Mouse (Mus musculus): ENCODE results near the gene Efcab11. TPM values are rescaled to one million over a fixed set of nuclear protein-coding genes. Genes with fewer than 3 reads are reported as not detected.
A peak's percentile ranks its signal among the peaks of the same experiment; 100 is the strongest.

Efcab11 gene
- polyA plus RNA-seq, 1 experiment from 2014 or later = 4.0 TPM

DNA sequence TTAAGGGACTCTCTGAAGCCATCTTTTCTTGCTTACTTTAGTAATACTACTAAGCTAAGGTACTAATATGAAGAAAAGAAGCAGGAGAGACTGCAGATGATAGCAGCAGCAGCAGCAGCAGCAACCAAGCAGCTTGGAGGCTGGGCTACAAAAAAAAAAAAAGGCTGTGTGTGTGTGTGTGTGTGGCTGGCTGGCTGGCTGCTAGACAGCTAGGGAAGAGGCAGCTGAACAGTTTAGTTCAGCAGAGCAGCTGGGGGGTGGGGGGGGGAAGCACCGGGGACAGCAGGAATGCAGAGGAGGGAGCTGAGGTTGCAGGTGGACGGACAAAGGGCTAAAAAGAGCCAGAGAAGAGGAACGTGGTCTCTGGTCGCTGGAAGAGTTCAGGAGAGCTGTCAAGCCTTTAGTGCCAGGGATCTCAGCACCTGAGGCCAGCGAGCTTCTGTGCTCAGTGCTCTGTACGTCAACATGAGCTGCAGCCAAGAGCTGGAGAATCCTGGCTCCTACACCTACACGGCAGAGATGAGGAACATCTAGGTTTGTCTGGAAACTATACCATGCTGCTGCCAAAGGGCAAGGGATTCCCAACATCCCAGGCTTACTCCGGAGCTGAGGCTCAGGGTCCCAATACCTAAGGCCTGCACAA is 107.6 kb downstream of the Efcab11 start:
- no peaks in the 10 kb centered on the region for H3K9me3 ChIP-seq (replicated peaks; ENCODE audit: control insufficient read depth, low read length, poor library complexity, severe bottlenecking)
- no peak overlapping the region for H3K4me2 ChIP-seq (ENCODE audit: low read length)
- no peaks in the 10 kb centered on the region for H3K36me3 ChIP-seq (ENCODE audit: control insufficient read depth, insufficient read depth, low read length)
- no peak overlapping the region for H3K27ac ChIP-seq (ENCODE audit: low read length)
- H3K4me3 ChIP-seq (ENCODE audit: low read depth, low read length) = no peak overlapping the region
- no peak for ATAC-seq
- H3K9ac ChIP-seq (ENCODE audit: low read depth, low read length) = no peak overlapping the region
- H3K4me1 ChIP-seq (ENCODE audit: control insufficient read depth, insufficient read depth, low read length) = no peaks in the 10 kb centered on the region; the same call in none of the 2 replicates
- H3K27me3 ChIP-seq (ENCODE audit: control insufficient read depth, insufficient read depth, low read depth, low read length) = no peaks in the 10 kb centered on the region
- WGBS = 55% methylated on average over 8 of the region's 8 CpGs

DNA sequence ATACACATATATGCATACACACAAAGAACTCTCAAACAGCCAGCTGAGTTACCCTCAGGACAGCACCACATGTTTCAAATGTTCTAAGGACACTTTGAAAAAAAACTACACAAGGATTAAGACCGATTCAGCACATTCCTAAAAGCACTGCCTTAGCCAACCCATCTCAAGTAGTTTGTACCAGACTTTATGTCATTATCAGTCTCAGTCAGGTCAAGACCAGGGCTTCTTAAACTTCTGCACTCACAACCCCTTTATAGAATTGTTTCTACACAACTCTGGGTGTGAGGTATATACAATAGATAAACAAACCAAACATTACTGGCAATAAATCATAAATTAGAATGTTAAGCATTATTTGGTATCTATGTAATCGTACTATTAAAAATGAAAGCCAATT is 109.4 kb downstream of the Efcab11 start:
- no peak overlapping the region for H3K27ac ChIP-seq (ENCODE audit: low read length)
- no peak overlapping the region for H3K4me2 ChIP-seq (ENCODE audit: low read length)
- no peak overlapping the region for H3K9ac ChIP-seq (ENCODE audit: low read depth, low read length)
- 86% methylated on average over 2 of the region's 2 CpGs for WGBS
- no peaks in the 10 kb centered on the region for H3K27me3 ChIP-seq (ENCODE audit: control insufficient read depth, insufficient read depth, low read depth, low read length)
- H3K4me1 ChIP-seq (ENCODE audit: control insufficient read depth, insufficient read depth, low read length) = no peaks in the 10 kb centered on the region; the same call in none of the 2 replicates
- no peaks in the 10 kb centered on the region for H3K36me3 ChIP-seq (ENCODE audit: control insufficient read depth, insufficient read depth, low read length)
- H3K4me3 ChIP-seq (ENCODE audit: low read depth, low read length) = no peak overlapping the region
- no peak for ATAC-seq
- no peaks in the 10 kb centered on the region for H3K9me3 ChIP-seq (replicated peaks; ENCODE audit: control insufficient read depth, low read length, poor library complexity, severe bottlenecking)

DNA sequence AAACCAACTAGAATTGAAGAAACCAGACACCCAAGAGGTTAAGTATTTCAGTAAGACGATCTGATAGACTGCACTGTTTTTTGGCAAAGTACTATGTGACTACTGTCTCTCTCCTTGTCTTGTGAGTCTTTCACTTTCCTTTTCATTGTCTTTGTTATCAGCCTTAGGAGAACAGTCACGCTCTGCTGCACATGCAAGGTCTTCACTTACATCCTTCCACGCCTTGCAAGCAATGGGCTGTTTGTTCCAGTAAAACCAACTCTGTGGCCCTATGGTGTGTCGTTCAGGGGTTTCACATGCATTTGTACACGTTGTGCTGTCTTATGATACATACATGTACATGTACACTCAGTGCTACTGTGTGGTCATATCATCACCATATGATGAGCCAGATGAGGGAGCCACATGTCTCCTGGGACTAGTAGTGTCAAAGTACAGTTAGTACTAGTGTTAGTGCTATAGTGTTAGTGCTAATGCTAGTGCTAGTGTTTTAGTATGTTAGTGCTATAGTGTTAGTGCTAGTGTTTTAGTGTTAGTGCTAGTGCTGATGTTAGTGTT is 110.5 kb downstream of the Efcab11 start:
- no peaks in the 10 kb centered on the region for H3K36me3 ChIP-seq (ENCODE audit: control insufficient read depth, insufficient read depth, low read length)
- H3K9ac ChIP-seq (ENCODE audit: low read depth, low read length) = no peak overlapping the region
- WGBS = 64% methylated on average over 5 of the region's 5 CpGs
- no peak overlapping the region for H3K4me3 ChIP-seq (ENCODE audit: low read depth, low read length)
- no peaks in the 10 kb centered on the region; the same call in none of the 2 replicates for H3K4me1 ChIP-seq (ENCODE audit: control insufficient read depth, insufficient read depth, low read length)
- no peaks in the 10 kb centered on the region for H3K27me3 ChIP-seq (ENCODE audit: control insufficient read depth, insufficient read depth, low read depth, low read length)
- no peak overlapping the region for H3K4me2 ChIP-seq (ENCODE audit: low read length)
- no peaks in the 10 kb centered on the region for H3K9me3 ChIP-seq (replicated peaks; ENCODE audit: control insufficient read depth, low read length, poor library complexity, severe bottlenecking)
- no peak for ATAC-seq
- H3K27ac ChIP-seq (ENCODE audit: low read length) = no peak overlapping the region

DNA sequence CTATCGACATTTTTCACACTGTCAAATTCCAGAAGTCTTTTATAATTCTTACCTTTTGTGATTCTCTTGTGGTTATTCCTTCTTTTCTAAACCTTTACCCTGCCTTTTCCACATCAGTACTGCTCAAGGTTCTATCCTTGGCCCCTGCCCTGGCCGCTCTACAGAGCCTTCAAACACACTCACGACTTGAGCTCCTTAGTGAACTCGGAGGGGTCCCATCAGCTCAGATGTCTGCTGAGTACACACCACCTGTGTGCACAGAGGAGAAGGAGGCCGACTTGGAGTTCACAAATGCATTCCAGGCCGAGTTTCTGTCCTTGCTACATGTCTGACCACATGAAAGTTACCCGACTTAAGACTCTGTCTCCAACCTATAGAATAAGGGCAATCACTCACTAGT is 113.2 kb downstream of the Efcab11 start:
- Histone ChIP-seq H3K36me3 (ENCODE audit: control insufficient read depth, insufficient read depth, low read length) (no peaks in the 10 kb centered on the region), H3K9me3 (replicated peaks; ENCODE audit: control insufficient read depth, low read length, poor library complexity, severe bottlenecking) (no peaks in the 10 kb centered on the region), H3K27ac (ENCODE audit: low read length) (no peak overlapping the region), H3K4me3 (ENCODE audit: low read depth, low read length) (no peak overlapping the region), H3K4me2 (ENCODE audit: low read length) (no peak overlapping the region), H3K9ac (ENCODE audit: low read depth, low read length) (no peak overlapping the region), H3K27me3 (ENCODE audit: control insufficient read depth, insufficient read depth, low read depth, low read length) (no peaks in the 10 kb centered on the region), H3K4me1 (ENCODE audit: control insufficient read depth, insufficient read depth, low read length) (no peaks in the 10 kb centered on the region; the same call in 1 of the 2 replicates)
- WGBS = 88% methylated on average over 7 of the region's 7 CpGs
- no peak for ATAC-seq

DNA sequence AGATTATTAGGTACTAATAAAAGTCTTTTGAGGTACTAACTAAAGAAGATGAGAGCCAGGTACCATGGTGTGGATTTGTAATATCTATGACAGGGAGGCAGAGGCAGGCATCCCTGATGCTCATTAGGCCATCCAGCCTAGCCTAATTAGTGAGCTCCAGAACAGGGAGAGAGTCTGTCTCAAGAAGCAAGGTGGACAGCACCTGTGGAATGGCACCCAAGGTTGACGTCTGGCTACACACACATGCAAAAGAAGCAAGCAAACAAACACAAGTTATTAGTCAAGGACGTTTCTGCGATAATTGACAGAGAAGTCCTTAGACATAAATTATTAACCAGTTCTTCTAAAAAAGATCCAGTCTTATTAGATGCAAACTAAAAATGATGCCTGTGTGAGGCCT is 114.6 kb downstream of the Efcab11 start:
- Histone ChIP-seq H3K27ac (ENCODE audit: low read length) (no peak overlapping the region), H3K4me1 (ENCODE audit: control insufficient read depth, insufficient read depth, low read length) (no peaks in the 10 kb centered on the region), H3K4me2 (ENCODE audit: low read length) (no peak overlapping the region), H3K36me3 (ENCODE audit: control insufficient read depth, insufficient read depth, low read length) (no peaks in the 10 kb centered on the region), H3K27me3 (ENCODE audit: control insufficient read depth, insufficient read depth, low read depth, low read length) (no peaks in the 10 kb centered on the region), H3K4me3 (ENCODE audit: low read depth, low read length) (no peak overlapping the region), H3K9ac (ENCODE audit: low read depth, low read length) (no peak overlapping the region), H3K9me3 (replicated peaks; ENCODE audit: control insufficient read depth, low read length, poor library complexity, severe bottlenecking) (no peaks in the 10 kb centered on the region)
- ATAC-seq = no peak
- WGBS = 82% methylated on average over 3 of the region's 3 CpGs

DNA sequence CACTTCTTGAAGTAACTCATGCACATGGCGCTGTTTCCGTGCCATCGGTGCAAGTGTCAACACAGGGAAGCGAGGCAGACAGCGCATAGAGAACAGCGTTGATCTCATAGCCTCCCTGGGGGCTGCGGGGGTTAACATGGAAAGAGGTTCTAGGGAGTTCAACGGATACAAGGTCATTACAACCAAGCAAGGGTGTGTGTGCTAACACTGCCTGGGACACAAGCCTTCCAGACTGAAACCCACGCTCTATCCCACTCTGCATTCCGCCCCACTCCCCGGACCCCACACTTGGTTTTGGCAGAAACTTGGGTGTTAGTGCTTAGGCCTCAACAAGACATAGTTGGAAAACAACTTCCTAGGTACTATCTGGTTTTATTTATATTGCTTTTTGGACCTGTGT is 116.5 kb downstream of the Efcab11 start:
- Histone ChIP-seq H3K4me1 (ENCODE audit: control insufficient read depth, insufficient read depth, low read length) (no peaks in the 10 kb centered on the region), H3K27me3 (ENCODE audit: control insufficient read depth, insufficient read depth, low read depth, low read length) (no peaks in the 10 kb centered on the region), H3K9me3 (replicated peaks; ENCODE audit: control insufficient read depth, low read length, poor library complexity, severe bottlenecking) (no peaks in the 10 kb centered on the region), H3K36me3 (ENCODE audit: control insufficient read depth, insufficient read depth, low read length) (no peaks in the 10 kb centered on the region), H3K27ac (ENCODE audit: low read length) (no peak overlapping the region), H3K4me2 (ENCODE audit: low read length) (no peak overlapping the region), H3K4me3 (ENCODE audit: low read depth, low read length) (no peak overlapping the region), H3K9ac (ENCODE audit: low read depth, low read length) (no peak overlapping the region)
- no peak for ATAC-seq
- WGBS = 93% methylated on average over 11 of the region's 11 CpGs

DNA sequence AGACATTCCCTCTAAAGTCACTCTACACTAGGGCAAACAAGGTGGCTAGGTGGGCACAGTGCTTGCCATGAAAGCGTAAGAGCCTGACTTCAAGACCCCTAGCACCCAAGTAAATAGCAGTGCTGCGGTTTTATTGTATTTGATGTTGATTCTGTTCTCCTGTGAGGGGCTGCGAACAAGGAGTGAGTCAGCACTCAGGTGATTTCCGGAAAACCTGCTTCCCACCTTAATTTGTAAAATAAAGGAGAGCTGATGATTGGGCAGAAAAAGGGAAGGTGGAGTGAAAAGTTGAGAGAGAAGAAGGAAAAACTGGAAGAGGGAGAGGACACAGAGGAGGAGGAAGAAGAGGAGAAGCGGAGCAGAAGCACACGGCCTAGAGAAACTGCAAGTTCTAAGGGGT is 118.3 kb downstream of the Efcab11 start:
- no peaks in the 10 kb centered on the region for H3K27me3 ChIP-seq (ENCODE audit: control insufficient read depth, insufficient read depth, low read depth, low read length)
- H3K4me2 ChIP-seq (ENCODE audit: low read length) = no peak overlapping the region
- WGBS = 93% methylated on average over 6 of the region's 6 CpGs
- no peak for ATAC-seq
- H3K27ac ChIP-seq (ENCODE audit: low read length) = no peak overlapping the region
- H3K4me3 ChIP-seq (ENCODE audit: low read depth, low read length) = no peak overlapping the region
- H3K9ac ChIP-seq (ENCODE audit: low read depth, low read length) = no peak overlapping the region
- H3K9me3 ChIP-seq (replicated peaks; ENCODE audit: control insufficient read depth, low read length, poor library complexity, severe bottlenecking) = no peaks in the 10 kb centered on the region
- H3K36me3 ChIP-seq (ENCODE audit: control insufficient read depth, insufficient read depth, low read length) = no peaks in the 10 kb centered on the region
- no peaks in the 10 kb centered on the region for H3K4me1 ChIP-seq (ENCODE audit: control insufficient read depth, insufficient read depth, low read length)

DNA sequence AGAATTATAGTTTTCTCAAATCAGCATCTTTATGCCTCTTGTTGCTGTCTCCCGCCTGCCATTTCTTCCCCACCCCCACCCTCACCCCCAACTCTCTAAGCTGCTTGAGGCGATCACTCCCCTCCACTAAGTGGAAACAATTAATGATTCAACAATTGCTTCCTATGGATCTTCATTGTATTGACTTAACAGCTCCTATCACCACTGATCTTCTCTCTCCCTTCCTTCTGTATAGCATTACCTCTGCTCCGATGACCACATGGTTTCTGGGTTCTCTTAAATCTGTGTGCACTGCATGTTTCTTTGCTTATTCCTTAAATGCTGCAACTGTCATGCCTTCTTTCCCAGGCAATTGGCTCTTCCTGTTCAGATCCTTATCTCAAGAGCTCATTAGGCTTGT is 120.2 kb downstream of the Efcab11 start:
- no peaks in the 10 kb centered on the region for H3K27me3 ChIP-seq (ENCODE audit: control insufficient read depth, insufficient read depth, low read depth, low read length)
- WGBS = 65% methylated on average over 3 of the region's 3 CpGs
- no peaks in the 10 kb centered on the region for H3K9me3 ChIP-seq (replicated peaks; ENCODE audit: control insufficient read depth, low read length, poor library complexity, severe bottlenecking)
- no peak overlapping the region for H3K4me2 ChIP-seq (ENCODE audit: low read length)
- no peak overlapping the region for H3K27ac ChIP-seq (ENCODE audit: low read length)
- H3K4me1 ChIP-seq (ENCODE audit: control insufficient read depth, insufficient read depth, low read length) = no peaks in the 10 kb centered on the region
- H3K36me3 ChIP-seq (ENCODE audit: control insufficient read depth, insufficient read depth, low read length) = no peaks in the 10 kb centered on the region
- no peak overlapping the region for H3K4me3 ChIP-seq (ENCODE audit: low read depth, low read length)
- no peak for ATAC-seq
- H3K9ac ChIP-seq (ENCODE audit: low read depth, low read length) = no peak overlapping the region

DNA sequence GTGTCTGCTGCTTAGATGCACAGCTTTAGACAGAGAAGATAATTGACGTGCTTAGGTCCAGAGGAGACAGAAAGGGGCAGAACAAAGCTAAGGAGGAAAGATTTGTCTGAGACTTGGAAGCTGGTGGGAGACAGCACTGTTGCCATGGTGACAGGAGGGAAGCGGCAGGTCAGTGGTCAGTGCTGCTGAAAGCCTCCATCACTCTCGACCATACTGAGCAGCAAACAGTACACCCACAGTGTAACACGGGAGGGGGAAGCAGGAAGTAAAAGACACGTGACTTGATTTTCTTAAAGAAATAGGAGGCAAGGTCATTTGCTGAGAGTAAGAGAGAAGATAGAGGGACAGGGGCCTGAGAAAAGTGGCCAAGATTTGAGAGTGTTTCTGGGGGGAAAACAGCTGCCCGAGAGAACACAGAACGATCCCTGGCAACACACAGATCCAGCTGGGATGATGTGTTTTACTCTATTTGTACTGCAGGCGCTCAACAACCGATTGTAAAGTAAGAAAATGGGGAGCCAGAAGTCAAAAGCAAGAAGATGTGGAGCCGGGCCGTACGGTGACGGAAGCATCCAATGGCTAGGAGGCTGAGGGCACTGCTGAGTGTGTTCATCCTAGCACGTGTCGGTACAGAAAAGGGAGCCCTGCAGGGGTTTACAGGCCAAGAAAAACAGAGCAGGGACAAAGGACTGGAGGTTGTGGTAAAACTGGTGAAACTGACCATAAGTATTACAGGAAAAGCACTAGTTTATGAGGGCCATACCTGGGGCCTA is 126.3 kb downstream of the Efcab11 start:
- H3K4me3 ChIP-seq (ENCODE audit: low read depth, low read length) = peak overlapping the region; percentile 6; the same call in 1 of the 2 replicates
- WGBS = 19% methylated on average over 15 of the region's 15 CpGs
- H3K27ac ChIP-seq (ENCODE audit: low read length) = peak overlapping the region; percentile 54
- no peaks in the 10 kb centered on the region for H3K27me3 ChIP-seq (ENCODE audit: control insufficient read depth, insufficient read depth, low read depth, low read length)
- 0 out of 2 replicates have a peak overlapping the region, but pooled peaks have one; percentile 12 for H3K9ac ChIP-seq (ENCODE audit: low read depth, low read length)
- H3K9me3 ChIP-seq (replicated peaks; ENCODE audit: control insufficient read depth, low read length, poor library complexity, severe bottlenecking) = no peaks in the 10 kb centered on the region
- peak overlapping the region; percentile 49 for H3K4me2 ChIP-seq (ENCODE audit: low read length)
- ATAC-seq = peak; percentile 96
- H3K4me1 ChIP-seq (ENCODE audit: control insufficient read depth, insufficient read depth, low read length) = peaks cover 20% of the 10 kb centered on the region
- H3K36me3 ChIP-seq (ENCODE audit: control insufficient read depth, insufficient read depth, low read length) = no peaks in the 10 kb centered on the region

All from midbrain, embryonic 16.5 days (tissue).